Mouse (Mus musculus) heart, embryonic 15.5 days (tissue): ENCODE results near the gene Rab2b. TPM values are rescaled to one million over a fixed set of nuclear protein-coding genes. Genes with fewer than 3 reads are reported as not detected.

Source experiments
- ATAC-seq: fragments of 200-750 bp; cut with Nextera tagmentation; replicated peaks from 2 replicates; pipeline ENCODE4 v1.8.0; 2017; ENCODE audit warnings: low read depth, moderate TSS enrichment; ENCODE audit not compliant: insufficient number of reproducible peaks, insufficient read depth, low FRiP score
- H3K27ac ChIP-seq: fragments of 300-500 bp; sonication (generic); 2 replicates; pipeline ENCODE4 v1.5.1; 2015; ENCODE audit warnings: mild to moderate bottlenecking, inconsistent platforms
- H3K27me3 ChIP-seq: fragments of 300-500 bp; sonication (generic); 2 replicates; pipeline ENCODE4 v1.6.1; 2015; ENCODE audit warnings: inconsistent platforms
- H3K36me3 ChIP-seq: fragments of 300-500 bp; sonication (generic); 2 replicates; pipeline ENCODE4 v1.6.1; 2015; ENCODE audit warnings: mild to moderate bottlenecking, inconsistent platforms
- H3K4me1 ChIP-seq: fragments of 300-500 bp; sonication (generic); replicated peaks from 2 replicates; pipeline ENCODE4 v1.6.1; 2015; ENCODE audit warnings: inconsistent platforms
- H3K4me2 ChIP-seq: fragments of 300-500 bp; sonication (generic); 2 replicates; pipeline ENCODE4 v1.6.1; 2015; ENCODE audit warnings: inconsistent platforms, mild to moderate bottlenecking, moderate library complexity
- H3K4me3 ChIP-seq: fragments of 300-500 bp; sonication (generic); 2 replicates; pipeline ENCODE4 v1.5.1; 2015; ENCODE audit warnings: mild to moderate bottlenecking, inconsistent platforms
- H3K9ac ChIP-seq: fragments of 300-500 bp; sonication (generic); 2 replicates; pipeline ENCODE4 v1.6.1; 2015; ENCODE audit warnings: mild to moderate bottlenecking, inconsistent platforms
- H3K9me3 ChIP-seq: fragments of 300-500 bp; sonication (generic); replicated peaks from 2 replicates; pipeline ENCODE4 v1.6.1; 2016; ENCODE audit warnings: inconsistent platforms
- WGBS: fragments of 180-500 bp; shearing (Covaris S2); methylation state at CpG from one replicate; pipeline ENCODE4 v1.1.7; 2015; ENCODE audit warnings: mixed read lengths; 5-methylcytosine and 5-hydroxymethylcytosine counted together
- polyA plus RNA-seq: library from polyadenylated mRNA; unstranded; fragments of >200 nt; fragmentation: Nextera tagmentation; extraction: Ambion mirVana; gene quantifications from 2 replicates; pipeline ENCODE4 v1.2.1, GENCODE M21; 2015

Gene Rab2b
- 12.8 and 16.6 TPM in 2 replicates for polyA plus RNA-seq

DNA sequence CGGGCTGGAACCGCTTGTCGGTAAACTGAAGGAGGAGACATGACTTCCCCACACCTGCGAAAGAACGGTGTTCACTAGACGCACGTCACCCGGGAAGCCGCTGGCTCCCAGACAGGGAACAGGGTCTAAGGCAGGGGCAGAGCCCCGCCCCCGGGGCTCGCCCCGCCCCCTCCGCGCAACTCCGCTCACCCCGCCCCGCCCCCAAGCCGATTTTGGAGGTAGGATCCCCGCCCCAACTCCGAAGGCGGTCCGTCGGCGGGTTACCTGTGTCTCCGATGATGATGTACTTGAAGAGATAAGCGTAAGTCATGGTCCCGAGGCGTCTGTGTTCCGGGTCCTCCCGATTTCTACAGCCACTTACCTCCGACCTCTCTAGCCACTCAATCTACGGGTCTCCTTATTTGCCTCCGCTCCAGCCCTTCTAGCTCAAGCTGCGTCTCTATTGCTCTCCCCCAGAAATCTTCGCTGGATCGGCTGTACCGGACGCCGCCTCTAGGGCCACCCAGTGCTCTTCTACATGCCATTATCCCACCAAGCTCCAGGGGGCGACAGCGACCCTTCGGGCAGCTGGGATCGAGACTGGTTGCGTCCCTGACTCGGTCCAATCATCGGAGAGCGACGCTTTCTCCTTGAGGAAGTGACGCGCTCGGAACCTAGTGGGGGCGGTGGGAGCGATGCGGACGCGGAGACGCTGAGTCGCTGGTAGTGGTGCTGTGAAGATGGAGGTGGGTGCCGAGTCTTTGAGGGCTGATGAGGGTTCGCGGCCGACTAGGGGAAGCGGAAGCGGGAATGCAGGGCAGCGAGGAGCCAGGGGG, at the start of gene Rab2b, which contains the start of gene Tox4:
Gene Rab2b, minus strand, starts transcription at position 614 of the 815 bp plus-strand sequence.
Gene Tox4, plus strand, starts transcription at position 215 of the 815 bp plus-strand sequence.
- peaks cover 10% of the 10 kb centered on the region for H3K36me3 ChIP-seq
- no peaks in the 10 kb centered on the region for H3K9me3 ChIP-seq
- peak within 1 kb of the TSS; percentile 96 for H3K4me3 ChIP-seq
- peak within 1 kb of the TSS; percentile 85 for H3K9ac ChIP-seq
- H3K4me1 ChIP-seq, result peaks cover 11% of the 10 kb centered on the region
- peak within 1 kb of the TSS; percentile 90 for H3K27ac ChIP-seq
- no peaks in the 10 kb centered on the region for H3K27me3 ChIP-seq
- under 1% methylated on average over 66 of the region's 66 CpGs for WGBS
- peak within 1 kb of the TSS; percentile 75 for H3K4me2 ChIP-seq
- ATAC-seq, result peak; percentile 98

DNA sequence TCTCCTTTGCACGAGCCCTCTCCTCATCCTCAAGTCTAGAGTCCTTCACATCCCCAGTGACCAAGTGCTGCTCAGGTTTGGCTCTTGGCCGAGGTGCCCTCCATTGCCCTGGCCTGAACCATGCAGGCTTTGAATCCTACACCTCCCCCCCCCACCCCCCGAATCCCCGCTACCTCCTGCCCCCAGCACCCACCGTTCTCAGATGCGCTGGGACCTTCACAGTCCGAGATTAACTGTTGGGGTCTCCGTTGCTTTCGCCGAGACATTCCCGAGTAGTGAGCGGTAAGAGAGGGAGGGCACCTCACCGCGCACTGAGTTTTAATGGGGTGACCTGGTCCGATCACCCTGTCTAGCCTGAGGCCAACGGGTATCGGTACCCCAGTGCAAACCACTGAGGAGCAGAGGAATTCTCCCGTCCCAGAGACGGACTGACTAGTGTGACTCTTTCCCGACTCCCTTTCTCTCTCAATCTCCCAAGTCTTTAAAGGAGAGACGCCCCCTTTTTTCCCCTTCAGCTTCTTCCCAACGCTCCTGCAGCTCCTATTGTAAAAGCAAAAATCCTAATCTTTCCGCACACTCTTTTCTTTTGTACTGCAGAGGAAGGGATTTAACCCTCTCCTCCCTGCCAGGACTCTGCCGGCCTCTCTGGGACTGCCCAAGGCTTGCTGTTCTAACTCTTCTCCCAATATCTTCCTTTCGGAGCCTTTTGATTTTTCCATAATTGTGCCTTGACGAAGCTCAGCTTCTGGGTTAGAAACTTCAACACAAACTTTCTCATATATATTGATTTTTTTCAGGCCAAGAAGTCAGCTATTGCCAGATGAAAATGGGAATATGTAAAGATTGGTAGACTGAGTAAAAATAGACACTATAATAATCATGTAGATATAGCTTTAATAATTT, 48.8 kb upstream of the Rab2b start, which contains the start of gene Sall2:
Gene Sall2, minus strand, starts transcription at position 853 of the 903 bp plus-strand sequence.
- Histone ChIP-seq H3K4me1 (peaks cover 12% of the 10 kb centered on the region), H3K9me3 (no peaks in the 10 kb centered on the region), H3K27ac (no peak within 1 kb of the TSS), H3K36me3 (no peaks in the 10 kb centered on the region), H3K4me2 (peak within 1 kb of the TSS; percentile 72), H3K27me3 (peaks cover 55% of the 10 kb centered on the region), H3K9ac (peak within 1 kb of the TSS; percentile 7; the same call in 1 of the 2 replicates), H3K4me3 (peak within 1 kb of the TSS; percentile 46)
- 2% methylated on average over 26 of the region's 26 CpGs for WGBS
- no peak for ATAC-seq

DNA sequence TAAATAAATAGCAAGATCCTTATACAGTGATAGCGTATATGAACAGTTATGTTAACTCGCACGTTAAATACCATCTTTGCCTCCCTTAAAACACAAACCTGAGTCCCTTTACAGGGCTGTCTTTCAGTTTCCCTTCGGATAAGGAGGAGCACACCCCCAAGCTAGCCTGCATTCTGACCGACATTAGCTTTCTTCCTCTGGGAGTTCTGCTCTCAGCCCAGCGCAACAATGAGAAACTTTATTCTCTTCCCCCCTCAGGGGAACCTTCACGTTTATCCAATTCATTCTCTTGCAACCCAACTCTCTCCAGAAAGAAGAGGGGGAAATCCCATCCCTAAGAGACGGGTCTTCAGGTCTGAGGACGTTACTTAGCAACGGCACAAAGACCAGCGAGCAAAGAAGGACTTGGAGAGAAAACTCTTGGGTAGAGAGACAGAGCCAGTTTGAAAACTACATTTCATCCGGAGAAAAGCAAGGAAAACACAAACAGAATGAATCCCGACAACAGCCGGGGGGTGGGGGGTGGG, 48.1 kb upstream of the Rab2b start:
- ATAC-seq, result no peak
- Histone ChIP-seq H3K4me2 (peak overlapping the region; percentile 72), H3K27ac (no peak overlapping the region), H3K36me3 (no peaks in the 10 kb centered on the region), H3K4me3 (peak overlapping the region; percentile 46), H3K9me3 (no peaks in the 10 kb centered on the region), H3K4me1 (peaks cover 12% of the 10 kb centered on the region), H3K27me3 (peaks cover 55% of the 10 kb centered on the region), H3K9ac (peak overlapping the region; percentile 7; the same call in 1 of the 2 replicates)
- 5% methylated on average over 14 of the region's 14 CpGs for WGBS

DNA sequence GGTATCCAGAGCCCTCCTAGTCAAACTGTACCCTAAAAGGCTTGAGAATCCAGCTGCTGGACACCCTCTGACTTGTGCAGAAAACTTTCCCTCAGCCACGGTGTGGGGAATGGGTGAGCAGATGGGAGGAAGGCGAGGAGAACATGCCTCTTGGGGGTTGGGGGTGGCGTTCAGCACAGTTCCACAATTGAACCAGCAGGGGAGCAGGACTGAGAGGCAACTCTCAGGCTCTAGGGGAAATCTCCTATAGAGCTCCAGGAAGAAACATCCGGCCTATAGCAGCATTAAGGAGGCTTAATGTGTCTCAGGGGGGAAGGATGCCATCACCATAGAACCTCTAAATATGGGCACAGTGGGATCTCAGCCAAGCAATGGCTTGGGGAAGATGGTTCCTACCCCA, 46.5 kb upstream of the Rab2b start:
- H3K36me3 ChIP-seq, result no peaks in the 10 kb centered on the region
- no peak overlapping the region for H3K27ac ChIP-seq
- H3K27me3 ChIP-seq, result peaks cover 47% of the 10 kb centered on the region
- no peaks in the 10 kb centered on the region for H3K9me3 ChIP-seq
- H3K4me3 ChIP-seq, result no peak overlapping the region
- peaks cover 12% of the 10 kb centered on the region for H3K4me1 ChIP-seq
- no peak overlapping the region for H3K9ac ChIP-seq
- WGBS, result 19% methylated on average over 4 of the region's 4 CpGs
- ATAC-seq, result no peak
- H3K4me2 ChIP-seq, result no peak overlapping the region

DNA sequence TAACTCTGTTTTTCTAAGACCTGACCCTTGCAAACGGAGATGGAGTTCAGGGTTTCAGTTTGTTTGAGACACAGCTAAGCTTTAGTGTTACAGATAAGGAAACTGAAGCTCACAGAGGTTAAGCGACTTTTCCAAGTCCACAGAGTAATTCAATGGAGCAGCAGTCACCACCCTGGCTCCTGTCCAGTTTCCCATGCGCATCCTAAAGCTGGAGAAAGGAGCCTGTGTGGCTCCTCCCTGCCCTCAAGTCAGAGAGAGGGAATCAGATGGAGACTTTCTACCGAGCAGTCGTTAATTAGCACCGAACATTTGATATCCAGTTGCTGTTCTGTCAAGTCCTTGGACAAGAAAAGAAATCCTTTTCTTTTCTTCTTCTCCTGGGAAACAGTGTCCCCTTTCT, 40.0 kb upstream of the Rab2b start:
- 35% methylated on average over 6 of the region's 6 CpGs for WGBS
- no peaks in the 10 kb centered on the region for H3K9me3 ChIP-seq
- peaks cover 3% of the 10 kb centered on the region; the same call in 1 of the 2 replicates for H3K27me3 ChIP-seq
- H3K4me1 ChIP-seq, result peaks cover 14% of the 10 kb centered on the region
- 0 out of 2 replicates have a peak, but pooled peaks cover under 1% of the 10 kb centered on the region for H3K36me3 ChIP-seq
- H3K4me2 ChIP-seq, result no peak overlapping the region
- no peak overlapping the region for H3K9ac ChIP-seq
- no peak for ATAC-seq
- H3K27ac ChIP-seq, result no peak overlapping the region
- H3K4me3 ChIP-seq, result no peak overlapping the region

DNA sequence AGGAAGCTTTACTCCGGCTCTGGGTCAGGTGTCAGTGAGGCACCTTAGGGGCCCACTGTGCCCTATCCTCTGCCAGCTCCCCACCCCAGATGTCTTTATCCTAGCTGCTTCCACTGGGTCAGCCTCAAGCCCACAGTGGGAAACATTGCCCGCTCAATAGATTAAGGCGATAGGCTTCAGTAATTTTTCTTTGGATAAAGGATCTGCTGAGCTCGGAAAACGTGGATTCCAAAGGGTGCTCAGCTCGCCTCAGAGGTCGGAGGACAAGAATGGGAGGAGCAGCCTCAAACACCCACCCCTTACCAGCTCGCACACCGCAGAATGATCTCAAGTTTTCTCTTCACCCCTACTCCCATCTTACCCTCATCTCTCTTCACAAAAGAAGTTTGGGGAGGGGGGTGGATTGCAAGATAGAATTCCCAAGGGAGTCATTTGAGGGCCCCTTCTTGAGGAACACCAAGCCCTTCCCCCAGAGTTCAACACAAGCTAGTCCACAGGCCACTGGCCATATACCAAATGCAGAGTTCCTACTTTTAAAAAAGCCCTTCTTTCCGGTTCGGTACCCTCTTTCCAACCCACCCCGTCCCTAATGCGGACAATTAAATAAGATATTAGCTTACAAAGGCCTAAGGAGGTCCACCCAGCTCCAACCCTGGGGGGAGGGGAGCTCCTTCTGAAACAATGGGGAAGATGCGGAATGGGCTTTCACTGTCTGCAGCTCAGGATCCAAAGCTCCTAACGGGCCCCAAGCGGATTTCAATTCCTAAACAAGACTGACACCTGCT, 37.3 kb upstream of the Rab2b start:
- peak overlapping the region; percentile 93 for H3K4me3 ChIP-seq
- H3K9ac ChIP-seq, result peak overlapping the region; percentile 84
- peak overlapping the region; percentile 78 for H3K4me2 ChIP-seq
- peaks cover 24% of the 10 kb centered on the region for H3K4me1 ChIP-seq
- peak overlapping the region; percentile 86 for H3K27ac ChIP-seq
- no peaks in the 10 kb centered on the region for H3K9me3 ChIP-seq
- 13% methylated on average over 16 of the region's 16 CpGs for WGBS
- no peaks in the 10 kb centered on the region for H3K27me3 ChIP-seq
- no peak; the same call in 1 of the 2 replicates for ATAC-seq
- H3K36me3 ChIP-seq, result peaks cover 26% of the 10 kb centered on the region

DNA sequence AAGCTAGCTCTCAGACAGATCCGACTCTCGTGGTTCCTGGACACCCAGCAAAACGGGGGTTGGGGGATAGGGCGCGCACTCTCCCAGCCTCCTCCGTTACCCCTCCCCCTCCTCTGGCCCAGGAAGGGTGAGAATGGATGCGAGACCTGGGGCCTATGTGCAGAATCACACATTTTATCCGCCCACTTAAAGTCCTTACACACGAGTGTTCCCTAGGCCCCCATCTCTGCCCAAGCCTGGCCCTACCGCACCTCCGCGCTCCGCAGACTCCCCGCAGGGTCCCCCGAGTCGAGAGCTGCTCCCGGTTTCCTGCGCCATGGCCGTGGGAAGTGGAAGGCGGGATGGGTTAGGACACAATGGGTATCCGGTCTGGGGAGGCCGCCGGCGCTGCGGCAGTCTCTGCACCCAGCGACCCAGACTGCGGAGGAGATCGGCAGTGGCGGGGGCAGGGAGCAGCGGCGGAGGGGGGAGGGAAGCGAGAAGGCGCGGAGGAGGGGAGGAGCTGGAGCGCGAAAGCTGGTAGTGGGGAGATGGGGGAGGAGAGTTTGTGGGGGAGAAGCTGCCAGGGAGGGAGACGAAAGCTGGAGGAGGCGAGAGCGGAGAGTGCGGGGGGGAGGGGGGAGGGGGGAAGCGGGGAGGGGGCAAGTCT, 36.6 kb upstream of the Rab2b start:
- peak overlapping the region; percentile 86 for H3K27ac ChIP-seq
- WGBS, result under 1% methylated on average over 34 of the region's 41 CpGs
- ATAC-seq, result peak; percentile 81

DNA sequence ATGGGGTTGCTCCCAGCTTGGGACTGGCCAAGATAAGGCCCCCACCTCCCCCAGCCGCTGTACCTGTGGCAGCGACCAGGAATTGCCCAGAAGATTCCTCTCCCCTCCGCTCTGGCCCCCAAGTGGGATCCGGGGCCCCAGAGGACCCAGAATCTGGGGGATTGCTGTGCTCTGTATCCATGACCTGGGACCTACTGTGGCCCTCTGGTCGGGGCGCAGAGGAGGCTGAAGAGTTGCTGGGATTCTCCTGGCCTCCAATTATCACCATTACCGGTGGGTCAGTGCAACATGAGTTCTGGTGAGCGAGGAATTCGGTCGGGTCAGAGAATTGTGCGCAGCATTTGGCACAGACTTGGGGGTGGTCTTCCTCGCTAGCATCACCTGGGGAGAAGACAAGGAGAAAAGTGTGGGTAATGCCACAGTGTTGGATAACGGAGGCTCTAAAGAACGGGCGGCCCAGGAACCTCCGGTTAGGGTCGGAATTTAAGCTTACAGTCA, 36.0 kb upstream of the Rab2b start:
- Histone ChIP-seq H3K4me2 (peak overlapping the region; percentile 78), H3K27ac (peak overlapping the region; percentile 86), H3K9me3 (no peaks in the 10 kb centered on the region), H3K9ac (peak overlapping the region; percentile 84), H3K27me3 (no peaks in the 10 kb centered on the region), H3K4me3 (peak overlapping the region; percentile 93), H3K36me3 (peaks cover 31% of the 10 kb centered on the region), H3K4me1 (peaks cover 24% of the 10 kb centered on the region)
- peak; percentile 8; the same call in 1 of the 2 replicates for ATAC-seq
- 3% methylated on average over 17 of the region's 17 CpGs for WGBS

More for the DNA sequence above, 36.6 kb upstream of the Rab2b start:
- no peaks in the 10 kb centered on the region for H3K27me3 ChIP-seq
- peaks cover 24% of the 10 kb centered on the region for H3K4me1 ChIP-seq
- H3K36me3 ChIP-seq, result peaks cover 27% of the 10 kb centered on the region
- H3K9me3 ChIP-seq, result no peaks in the 10 kb centered on the region
- peak overlapping the region; percentile 78 for H3K4me2 ChIP-seq
- H3K9ac ChIP-seq, result peak overlapping the region; percentile 84
- peak overlapping the region; percentile 93 for H3K4me3 ChIP-seq

DNA sequence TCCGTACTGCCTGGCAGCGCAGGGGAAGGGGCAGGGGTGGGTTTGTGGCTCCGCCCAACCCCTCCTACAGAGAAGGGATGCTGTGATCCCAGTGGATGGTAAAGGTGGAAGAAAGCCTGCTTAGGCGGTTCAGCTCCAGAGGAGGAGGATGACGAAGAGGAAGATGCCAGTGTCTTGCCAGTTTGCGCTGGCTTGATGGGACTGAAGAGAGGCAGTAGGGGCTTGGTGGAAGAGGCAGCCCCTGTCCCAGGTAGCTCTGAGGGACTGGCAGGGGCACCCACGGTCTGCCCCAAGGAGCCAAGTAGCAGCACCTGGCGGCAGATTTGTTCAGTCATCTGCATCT, 35.4 kb upstream of the Rab2b start:
- Histone ChIP-seq H3K4me2 (peak overlapping the region; percentile 78), H3K9me3 (no peaks in the 10 kb centered on the region), H3K27ac (no peak overlapping the region), H3K36me3 (peaks cover 31% of the 10 kb centered on the region), H3K9ac (peak overlapping the region; percentile 84; the same call in 1 of the 2 replicates), H3K4me3 (peak overlapping the region; percentile 93), H3K27me3 (no peaks in the 10 kb centered on the region), H3K4me1 (peaks cover 24% of the 10 kb centered on the region)
- ATAC-seq, result no peak
- 57% methylated on average over 8 of the region's 8 CpGs for WGBS
